Mouse (Mus musculus) kidney, adult 18-20 months (tissue): ENCODE results near the gene Serpinb6e.

Experiments used
- DNase-seq: peaks from one replicate; pipeline ENCODE4 v3.0.0; 2021

Gene Serpinb6e

GRCm38 (mm10) chr13:33843308-33843707 is at the start of gene Serpinb6e:
TSS of gene Serpinb6e (minus strand) at chr13:33843408.
- no peak for DNase-seq

- DNase-seq = no peak
Measured at GRCm38 (mm10) chr13:33830751-33831150, 12.5 kb downstream of the Serpinb6e start.

- no peak for DNase-seq
Measured at GRCm38 (mm10) chr13:33823421-33823820, 19.8 kb downstream of the Serpinb6e start.

- no peak for DNase-seq
Measured at GRCm38 (mm10) chr13:33821490-33822143, 21.6 kb downstream of the Serpinb6e start.
